23 mouse cellular contexts compared by ENCODE assay signal in genomic region chr3:14904165-14904564, GRCm38 (mm10). TPM values are rescaled to one million over a fixed set of nuclear protein-coding genes. Genes with fewer than 3 reads are reported as not detected.
"Had no signal": no experiment of that assay in that cellular context is flagged by ENCODE, and none has a peak within 500 bp of the region (broad histone marks: within the 10 kb centered on the region; RNA-seq: fewer than 3 reads in every experiment).

No protein-coding gene starts in this region.

- H3K27me3 ChIP-seq: limb, embryonic 13.5 days; lung, embryonic 15.5 days; megakaryocyte, embryonic 14.5 days; neural tube, embryonic 12.5 days; neural tube, embryonic 15.5 days had no signal

- H3K4me1 ChIP-seq: limb, embryonic 10.5 days; limb, embryonic 13.5 days; lung, embryonic 15.5 days; neural tube, embryonic 12.5 days; neural tube, embryonic 15.5 days had no signal

- H3K4me3 ChIP-seq: layer of hippocampus, adult 2 months; limb, embryonic 10.5 days; limb, embryonic 13.5 days; lung, embryonic 15.5 days; megakaryocyte, embryonic 14.5 days; midbrain, embryonic 10.5 days; neural tube, embryonic 12.5 days; neural tube, embryonic 15.5 days had no signal

- H3K27ac ChIP-seq: hindbrain, postnatal 0 days; layer of hippocampus, adult 2 months; limb, embryonic 10.5 days; limb, embryonic 13.5 days; lung, embryonic 15.5 days; midbrain, embryonic 10.5 days; neural tube, embryonic 12.5 days; neural tube, embryonic 15.5 days; stomach, postnatal 0 days had no signal

- H3K4me2 ChIP-seq: limb, embryonic 13.5 days; lung, embryonic 15.5 days; neural tube, embryonic 12.5 days; neural tube, embryonic 15.5 days had no signal

- H3K9ac ChIP-seq: limb, embryonic 13.5 days; lung, embryonic 15.5 days; neural tube, embryonic 12.5 days; neural tube, embryonic 15.5 days had no signal

- H3K9me3 ChIP-seq: limb, embryonic 10.5 days; limb, embryonic 13.5 days; lung, embryonic 15.5 days; megakaryocyte, embryonic 14.5 days; midbrain, embryonic 10.5 days; neural tube, embryonic 12.5 days; neural tube, embryonic 15.5 days had no signal

- DNase-seq: layer of hippocampus, adult 9-11 months; lung, adult 18-20 months; lung, postnatal 10 days; lung, postnatal 36 days; midbrain, embryonic 14.5 days; right cerebral cortex, adult 18-20 months; right cerebral cortex, postnatal 14 days; right cerebral cortex, postnatal 4 days; thymus, adult 2 months; thymus, postnatal 14 days; thymus, postnatal 4 days had no signal

- H3K36me3 ChIP-seq: limb, embryonic 10.5 days; limb, embryonic 13.5 days; neural tube, embryonic 12.5 days; neural tube, embryonic 15.5 days had no signal

- ATAC-seq: hindbrain, postnatal 0 days; inflammation-experienced regulatory T-cells, adult 6 months; intestine, embryonic 16.5 days had no signal

RNA-seq across cellular contexts. Expression of gene Car3, which starts 40.9 kb away (rescaled TPM):
- polyA plus RNA-seq: inflammation-experienced regulatory T-cells, adult 6 months had no signal
